Mouse (Mus musculus) cerebellum, adult 18-20 months (tissue): ENCODE measurements at regions not wholly inside any gene's neighbourhood (a gene's known extent, or its start where the extent isn't known, plus 50 kb on each side); places are given as distances from the start of the nearest gene placed in this dataset.
"Not testable (repeated sequence)": the region's sequence is repeated elsewhere in the genome, so short reads cannot be mapped to it uniquely, and the experiment has no call there.

Experiments used
- DNase-seq, 2 experiments: peaks; one replicate each; pipeline ENCODE4 v3.0.0; 2021

DNA sequence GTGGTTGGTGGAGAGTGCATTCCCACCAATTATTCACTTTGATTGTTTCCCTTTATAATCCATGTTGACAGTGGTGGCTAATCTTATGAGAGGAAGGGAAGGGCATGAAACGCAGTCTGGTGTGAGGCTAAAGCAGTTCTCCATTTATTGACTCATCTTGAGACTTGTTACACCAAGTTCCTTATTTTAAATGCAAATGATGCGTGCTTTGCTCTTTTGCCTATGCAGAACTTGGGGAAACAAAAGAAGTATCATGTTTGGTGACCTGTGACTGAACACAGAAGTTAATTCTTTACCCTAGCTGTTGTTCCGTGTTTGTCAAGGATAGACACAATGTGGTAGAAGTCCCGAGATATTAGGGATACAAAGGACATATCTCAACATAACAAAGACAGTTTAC lies 531.2 kb downstream of the Hace1 start:
- DNase-seq, result no peak

DNA sequence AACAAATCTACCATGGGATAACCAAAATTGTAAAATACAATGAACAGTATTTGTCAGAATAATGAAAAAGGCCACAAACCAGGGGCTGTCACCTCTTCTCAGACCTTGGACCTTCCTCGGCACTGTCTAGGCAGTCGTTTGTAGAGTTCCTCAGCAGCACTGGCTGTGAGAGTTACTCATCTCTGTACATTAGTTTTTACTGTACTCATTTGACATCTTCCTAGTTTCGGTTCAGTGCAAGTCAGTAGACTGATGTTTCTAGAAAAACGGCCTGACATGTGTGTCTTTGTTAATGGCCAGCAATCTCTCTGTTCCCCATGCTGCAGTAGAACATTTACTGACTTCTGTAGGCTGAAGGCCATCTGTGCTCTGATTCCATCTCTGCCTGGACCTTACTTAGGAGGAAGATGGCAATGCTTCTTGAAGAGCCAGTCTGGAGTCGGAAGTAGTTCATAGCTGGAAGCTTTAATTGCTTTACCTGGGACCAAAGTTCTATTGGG lies 537.1 kb downstream of the Hace1 start:
- DNase-seq, result no peak

DNA sequence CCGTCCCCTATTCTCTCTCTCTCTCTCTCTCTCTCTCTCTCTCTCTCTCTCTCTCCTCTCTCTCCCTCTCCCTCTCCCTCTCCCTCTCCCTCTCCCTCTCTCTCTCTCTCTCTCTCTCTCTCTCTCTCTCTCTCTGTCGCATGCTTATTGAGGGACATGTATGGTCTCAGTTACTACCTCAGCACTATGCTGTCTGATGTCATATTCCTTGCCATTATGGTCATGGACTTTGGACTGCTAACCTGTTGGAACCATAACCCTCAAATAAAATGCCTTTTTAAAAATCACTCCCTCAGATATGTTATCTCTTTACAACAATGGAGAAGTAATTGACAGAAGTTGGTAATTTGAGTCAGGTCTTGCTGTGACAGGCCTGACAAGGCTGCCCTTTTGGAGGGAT lies 544.8 kb downstream of the Hace1 start:
- not testable (repeated sequence) for DNase-seq

DNA sequence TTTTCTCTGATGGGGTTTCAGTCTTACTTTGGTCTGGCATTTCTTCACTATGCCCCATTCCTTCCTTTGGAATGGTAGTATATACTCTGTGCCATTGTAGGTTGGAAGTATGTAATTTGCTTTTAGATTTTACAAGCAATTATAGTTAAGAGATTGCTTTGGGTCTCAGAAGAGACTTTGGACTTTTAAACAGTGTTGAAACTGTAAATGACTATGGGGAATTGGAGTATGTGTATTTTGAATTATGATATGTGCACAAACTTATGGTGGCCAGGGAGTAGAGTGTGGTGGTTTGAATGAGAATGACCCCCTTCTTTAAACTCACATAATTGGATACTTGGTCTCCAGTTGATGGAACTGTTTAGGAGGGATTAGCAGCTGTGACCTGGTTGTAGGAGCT lies 546.2 kb downstream of the Hace1 start:
- no peak for DNase-seq

DNA sequence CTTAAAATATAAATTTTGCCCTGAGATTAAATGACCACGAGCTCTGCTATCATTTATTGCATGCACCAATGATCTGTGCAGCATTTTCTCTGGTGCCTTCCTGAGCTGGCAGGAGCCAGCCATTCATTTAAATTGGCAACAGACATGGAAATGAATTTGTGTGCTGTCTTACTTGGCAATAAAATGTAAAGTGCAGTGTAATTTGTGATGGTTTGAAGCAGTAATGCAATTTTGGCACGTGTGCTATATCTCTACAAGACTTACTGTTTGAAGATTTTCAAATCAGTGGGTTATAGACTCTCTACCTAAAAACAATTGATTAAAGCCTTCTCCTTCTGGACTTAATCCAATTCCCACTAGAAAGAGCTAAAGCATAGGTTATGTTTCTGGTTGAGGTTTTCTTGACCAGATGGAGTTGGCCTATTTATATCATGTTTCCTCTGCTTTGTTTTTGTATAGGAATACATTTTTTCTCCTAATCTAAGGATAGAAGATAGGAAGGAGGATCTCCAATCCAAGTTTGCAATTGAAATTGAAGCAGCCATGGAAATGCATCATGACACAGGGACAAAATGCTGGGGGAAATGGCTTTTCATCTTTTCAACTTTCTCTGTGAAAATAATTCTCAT lies 557.6 kb downstream of the Hace1 start:
- peak; percentile 7 to 11 for DNase-seq

DNA sequence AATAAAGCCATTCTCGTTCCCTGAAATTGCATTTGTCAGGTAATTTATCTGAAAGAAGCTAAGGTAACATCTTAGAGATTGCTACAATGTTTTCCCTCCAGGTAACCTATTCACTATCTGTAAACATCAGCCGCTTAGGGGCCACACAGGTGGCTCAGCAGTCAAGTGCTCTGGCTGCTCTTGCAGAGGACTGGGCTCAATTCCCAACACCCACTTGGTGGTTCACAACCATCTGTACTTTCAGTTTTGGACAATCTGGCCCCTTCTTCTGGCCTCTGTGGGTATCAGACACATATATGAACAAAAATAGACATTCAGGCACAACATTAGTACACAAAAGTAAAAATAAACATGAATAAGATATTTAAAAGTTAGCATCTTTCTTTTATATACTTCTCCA lies 596.4 kb downstream of the Hace1 start:
- DNase-seq, result peak; percentile 37 to 42

DNA sequence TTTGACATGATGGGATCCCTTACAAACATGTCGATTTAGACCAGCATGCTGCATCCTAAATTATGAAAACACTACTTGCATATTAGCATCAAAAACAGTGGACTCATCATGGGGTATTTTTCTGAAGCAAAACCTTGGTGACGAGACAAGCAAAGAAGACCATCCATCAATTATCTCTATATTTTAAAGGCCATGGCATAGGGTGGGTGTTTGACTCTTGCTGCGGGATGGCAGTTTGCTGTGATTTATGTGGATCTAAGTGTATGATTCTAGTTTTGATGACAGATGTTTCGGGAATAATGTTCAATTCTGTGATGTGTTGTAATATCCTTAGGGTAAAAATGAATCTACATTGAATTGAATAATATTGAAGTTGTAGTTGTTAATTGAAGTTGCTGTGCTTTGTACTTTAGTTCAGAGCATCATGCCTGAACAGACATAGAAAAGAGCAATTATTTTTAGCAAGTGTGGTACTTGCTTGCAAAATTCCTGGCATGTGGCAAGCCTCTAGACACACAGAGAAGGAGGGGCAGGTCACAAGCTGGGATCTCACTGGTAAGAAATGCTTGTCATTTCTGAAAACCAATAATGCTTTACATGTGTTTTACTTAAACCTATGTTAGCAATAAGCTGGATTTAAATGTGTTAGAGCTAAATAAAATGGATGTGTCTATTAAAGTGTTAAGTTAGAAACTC lies 608.3 kb downstream of the Hace1 start:
- no peak for DNase-seq

DNA sequence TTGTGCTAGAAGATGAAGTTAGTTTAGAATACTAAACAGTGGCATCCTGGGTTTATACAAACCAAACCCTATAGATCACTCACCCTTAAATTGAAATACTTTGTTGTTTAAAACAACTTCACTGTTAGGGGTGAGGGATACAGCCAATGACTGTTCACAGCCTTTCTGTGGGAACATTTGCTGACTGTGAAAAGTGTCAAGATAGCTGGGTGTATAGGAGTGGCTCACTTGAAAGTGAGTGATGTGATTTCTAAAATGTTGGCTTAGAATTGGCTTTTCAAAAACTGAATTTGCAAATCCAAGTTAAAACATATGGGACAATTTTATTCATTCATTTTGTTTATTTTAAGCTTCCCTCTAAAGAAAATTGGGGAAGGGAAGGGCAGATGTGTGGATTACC lies 616.5 kb downstream of the Hace1 start:
- no peak for DNase-seq

DNA sequence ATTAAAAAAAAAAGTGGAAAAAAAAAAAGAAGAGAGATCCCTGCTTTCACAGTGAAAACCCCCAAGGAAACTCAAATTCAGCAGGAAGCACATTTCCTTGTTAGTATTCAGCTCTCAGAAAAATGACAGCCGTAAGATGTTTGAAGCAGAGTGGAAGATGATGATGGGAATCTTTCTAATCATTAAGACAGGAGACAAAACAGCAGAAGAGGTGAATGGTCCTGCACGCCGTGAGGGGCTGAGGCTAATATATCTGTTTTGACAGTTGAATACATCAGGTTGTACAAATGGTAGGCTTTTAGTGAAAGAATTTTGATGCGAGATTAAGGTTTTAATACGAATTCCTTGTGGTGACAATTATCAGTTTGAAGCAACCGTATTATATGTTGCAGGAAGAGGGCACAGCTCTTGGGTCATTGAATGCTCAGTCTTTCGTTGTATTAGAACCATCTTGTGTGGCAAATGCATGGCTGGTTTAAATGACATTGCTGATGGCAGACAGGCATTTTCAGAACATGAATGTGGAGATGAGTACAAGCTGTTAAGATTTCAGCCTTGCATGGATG lies 649.3 kb downstream of the Hace1 start:
- no peak for DNase-seq

DNA sequence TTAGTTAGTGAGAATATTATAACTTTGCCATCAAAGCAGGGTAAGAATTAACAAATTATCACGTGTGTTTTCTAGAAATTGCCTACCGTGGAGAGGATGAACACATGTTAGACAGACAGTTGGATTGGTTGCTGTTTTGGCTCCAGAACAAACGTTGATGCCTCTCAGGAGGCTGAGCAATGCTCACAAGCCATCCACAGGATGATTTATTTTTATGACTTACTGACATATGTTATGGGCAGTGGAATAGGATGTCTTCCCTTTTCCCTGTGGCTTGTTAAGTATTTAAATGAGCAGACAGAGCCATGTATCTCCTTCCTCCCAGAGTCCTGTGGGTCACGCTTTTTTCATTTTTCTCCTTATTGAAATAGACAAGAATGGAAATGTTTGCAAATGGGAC lies 652.0 kb downstream of the Hace1 start:
- peak in 1 of 2 experiments; percentile 10 for DNase-seq

DNA sequence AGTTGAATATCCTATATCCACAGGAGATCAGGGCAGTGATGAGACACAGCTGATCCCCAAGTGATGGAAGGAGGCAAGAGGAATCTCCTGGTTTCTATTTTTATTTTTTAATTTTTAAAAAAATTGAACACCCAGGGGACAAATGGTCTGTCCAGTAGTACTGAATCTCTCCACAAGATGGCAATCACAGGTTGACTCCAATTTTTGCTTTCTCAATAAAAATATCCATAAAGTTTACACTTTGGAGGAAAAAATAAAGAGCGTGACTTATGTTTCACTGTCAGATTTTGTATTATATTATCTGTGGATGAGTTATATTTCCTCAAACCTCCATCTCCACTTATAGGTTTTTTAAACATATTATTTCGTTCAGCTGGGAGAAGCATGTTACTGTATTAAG lies 658.0 kb downstream of the Hace1 start:
- DNase-seq, result no peak

DNA sequence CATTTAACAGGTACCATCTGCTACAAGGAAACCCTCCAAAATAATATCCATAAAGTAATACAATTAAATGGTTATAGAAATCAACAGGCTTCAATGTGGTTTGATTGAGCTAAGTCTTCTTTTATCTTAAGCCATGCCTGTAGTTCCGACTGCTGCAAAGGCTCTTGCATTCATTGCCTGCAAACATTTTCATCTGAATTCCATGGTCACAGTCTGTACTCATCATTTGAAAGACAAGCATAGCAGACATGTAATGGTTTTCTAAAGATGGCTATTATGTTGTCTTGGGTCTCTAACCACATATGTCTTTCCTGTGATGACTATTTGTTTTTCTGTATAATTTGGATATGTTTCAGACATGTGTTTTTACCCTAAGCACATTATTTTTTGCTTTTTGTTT lies 677.9 kb downstream of the Hace1 start:
- DNase-seq, result no peak

DNA sequence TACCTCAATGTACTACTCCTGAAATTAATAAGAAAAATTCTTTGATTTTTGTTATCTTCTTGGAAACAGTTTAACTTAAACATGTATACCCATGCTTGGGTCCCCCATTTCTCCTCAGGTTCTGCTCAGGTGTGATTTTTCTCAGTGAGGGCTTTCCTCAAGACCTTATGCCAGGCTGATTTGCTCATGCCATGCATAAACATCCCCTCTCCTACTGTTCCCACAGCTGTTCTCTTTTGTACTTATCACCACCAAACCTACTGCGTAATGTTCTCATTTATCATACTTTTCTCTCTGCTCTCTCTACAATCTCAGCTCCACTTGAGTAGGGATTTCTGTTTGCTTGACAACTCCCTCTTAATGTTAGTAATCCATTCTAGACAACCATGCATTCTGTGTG lies 692.1 kb downstream of the Hace1 start:
- DNase-seq, result no peak

DNA sequence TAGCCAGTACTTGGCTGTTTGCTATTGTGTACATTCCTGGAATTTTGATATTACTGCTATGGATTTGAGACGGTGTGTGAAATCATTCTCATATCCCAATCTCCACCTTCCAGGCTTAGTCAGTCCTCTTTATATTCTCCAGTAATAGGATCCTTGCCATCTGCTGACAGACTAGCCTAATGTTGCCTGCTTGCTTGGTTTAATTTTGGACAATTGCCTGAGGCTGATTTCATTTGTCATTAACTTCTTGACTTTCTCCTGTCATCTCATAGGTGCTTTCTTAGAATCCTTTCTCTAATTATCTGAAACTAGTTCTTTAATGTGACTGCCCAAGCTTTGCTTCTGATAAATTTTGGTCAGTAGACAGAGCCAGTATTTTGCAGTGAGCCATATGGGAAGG lies 696.2 kb downstream of the Hace1 start:
- no peak for DNase-seq

DNA sequence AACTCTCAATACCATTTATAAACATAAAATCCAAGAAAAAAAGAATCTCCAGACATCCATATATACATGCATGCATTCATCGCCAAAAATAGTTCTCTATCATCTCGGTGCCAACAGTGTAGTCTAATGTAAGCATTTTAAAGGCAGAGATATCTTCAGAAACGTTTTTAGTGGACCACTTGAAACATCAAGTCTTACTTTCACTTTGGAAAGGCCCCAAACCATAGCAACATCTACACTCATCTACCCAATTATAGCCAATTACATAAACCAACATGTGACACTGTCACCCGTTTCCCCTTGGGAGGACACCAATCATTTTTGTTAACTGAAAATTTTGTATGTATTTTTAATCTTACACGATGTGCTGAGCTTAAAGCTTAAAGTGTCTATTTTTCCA lies 716.7 kb downstream of the Hace1 start:
- DNase-seq, result no peak

DNA sequence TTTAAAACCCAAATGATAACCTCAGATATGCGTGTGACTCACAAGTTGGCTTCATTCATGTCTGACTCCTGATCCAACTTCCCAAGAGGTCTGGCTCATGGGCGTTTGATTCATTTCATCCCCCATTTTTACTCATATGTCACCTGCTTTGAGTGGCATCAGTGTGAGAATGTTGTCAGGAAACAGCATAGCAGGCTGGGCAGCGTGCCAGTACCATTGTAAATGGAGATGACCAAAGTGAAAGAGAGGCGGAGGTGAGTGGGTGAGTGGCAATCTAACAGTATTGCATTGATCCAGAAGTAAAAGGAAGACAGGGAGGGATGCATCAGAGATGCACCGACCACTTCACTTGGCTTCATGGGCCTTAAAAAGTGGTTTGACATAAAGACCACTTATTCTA lies 720.7 kb downstream of the Hace1 start:
- peak; percentile 4 to 11 for DNase-seq

DNA sequence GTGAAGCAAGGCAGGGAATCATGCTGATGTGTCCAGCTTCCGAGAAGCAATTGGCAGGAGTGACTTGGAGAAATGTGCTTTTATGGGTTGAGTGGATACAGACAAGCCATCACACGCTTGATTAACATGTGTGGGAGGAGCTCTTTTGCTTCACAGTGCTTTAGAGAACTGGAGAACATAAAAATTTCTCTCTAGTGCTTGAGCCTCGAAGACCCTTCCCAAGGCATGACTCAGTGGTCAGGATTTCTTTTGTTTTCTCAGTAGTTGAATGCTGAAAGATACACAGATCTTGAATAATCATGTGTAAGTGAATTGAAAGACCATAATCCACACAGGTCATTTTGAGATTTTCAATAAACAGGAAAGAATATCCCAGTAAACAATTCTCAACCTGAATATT lies 721.9 kb downstream of the Hace1 start:
- no peak for DNase-seq

DNA sequence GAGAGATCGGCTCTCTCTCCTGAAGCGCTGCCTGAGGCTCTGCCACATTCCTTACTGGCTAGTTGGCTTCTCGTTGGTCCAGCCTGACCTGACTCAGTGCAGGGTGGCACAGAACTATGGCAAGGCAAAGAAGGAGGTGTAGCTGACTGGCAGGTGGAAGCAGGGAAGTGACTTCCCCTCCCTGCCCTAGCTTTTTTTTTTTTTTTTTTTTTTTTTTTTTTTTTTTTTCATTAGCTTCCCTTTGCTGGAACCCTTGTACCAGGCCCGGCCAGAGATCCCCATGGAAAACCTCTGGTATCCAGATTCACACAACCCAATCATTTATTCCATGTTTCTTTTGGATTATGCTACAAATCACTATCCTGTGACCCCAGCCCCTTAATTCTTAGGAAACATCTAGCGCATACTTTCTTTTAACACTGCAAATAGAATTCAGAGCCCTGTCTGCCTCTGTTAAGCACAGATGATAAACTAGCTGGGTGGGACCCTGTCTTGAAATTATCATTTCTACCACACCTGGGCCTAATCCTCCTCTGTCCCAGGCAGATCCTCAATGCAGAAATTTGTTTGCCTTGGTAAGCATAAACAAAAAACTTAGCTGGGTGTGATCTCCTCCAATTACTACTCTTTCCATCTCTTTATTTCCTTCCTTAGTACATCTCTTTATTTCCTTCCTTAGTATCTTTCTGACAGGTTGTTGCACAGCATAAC lies 742.9 kb downstream of the Hace1 start:
- no peak for DNase-seq

DNA sequence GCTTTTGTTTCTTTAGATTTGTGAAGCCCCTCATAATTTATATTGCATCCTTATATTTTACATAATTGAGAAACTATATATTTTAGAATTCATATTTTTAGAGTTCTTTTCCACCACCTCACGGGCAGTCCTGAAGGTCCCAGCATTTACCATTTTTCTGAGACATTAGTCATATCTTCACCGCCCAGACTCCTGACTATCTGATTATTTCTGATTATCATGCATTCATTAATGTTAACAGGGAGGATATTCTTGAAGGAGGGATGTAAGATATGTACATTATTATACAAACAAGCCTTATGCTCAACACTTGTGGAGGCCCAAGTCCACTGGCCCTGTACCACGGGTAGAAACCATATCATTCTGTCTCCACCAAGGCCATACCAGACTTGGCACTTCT lies 743.4 kb downstream of the Hace1 start:
- no peak for DNase-seq

DNA sequence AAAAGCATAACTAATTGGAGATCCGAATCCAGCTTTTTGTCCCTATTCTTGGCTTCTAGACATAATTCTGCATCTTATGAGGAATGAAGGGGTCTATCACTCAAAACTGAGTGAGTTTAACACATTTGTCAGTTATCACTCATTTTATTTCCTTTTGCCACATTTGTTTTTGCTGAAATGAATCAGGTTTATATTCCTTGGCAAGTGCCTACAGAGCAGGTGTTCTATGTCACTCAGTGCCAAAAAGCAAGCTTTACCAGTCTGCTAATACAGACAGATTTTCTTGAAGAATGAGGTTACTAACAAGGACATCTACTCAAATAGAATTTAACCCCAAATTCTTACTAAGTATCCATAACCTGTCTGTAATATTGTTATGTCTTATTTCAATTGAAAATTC lies 751.4 kb downstream of the Hace1 start:
- peak; percentile 45 to 57 for DNase-seq

DNA sequence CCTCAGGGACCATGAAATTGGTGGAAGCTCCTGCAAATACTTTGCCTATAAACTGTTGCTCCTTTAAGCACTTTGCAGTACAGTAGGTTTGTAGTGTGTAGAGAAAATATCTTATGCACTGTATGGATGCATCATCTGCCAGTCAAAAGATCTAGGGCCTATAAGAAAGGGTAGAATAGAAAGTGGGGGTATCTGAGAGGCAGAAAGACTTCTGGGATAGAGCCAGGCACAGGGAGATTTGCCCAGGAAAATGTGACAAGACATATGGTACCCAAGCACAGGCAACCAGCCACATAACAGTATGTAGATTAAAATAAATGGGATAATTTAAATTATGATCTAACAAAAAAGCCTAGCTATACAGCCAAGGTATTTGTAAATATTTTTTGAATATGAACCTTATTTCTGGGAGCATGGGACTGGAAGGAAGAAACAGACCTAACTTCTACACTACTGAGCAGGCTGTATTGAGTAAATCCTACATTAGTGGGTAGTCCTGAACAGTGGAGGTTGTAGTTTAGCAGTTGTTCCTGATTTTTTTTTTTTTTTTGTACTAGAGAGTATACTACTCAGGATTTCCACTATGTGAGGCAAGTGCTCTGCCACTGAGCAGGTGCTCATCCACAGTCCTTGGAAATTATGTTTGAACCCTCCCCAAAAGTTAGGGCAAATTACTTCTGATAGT lies 754.1 kb downstream of the Hace1 start:
- peak; percentile 47 to 53 for DNase-seq

DNA sequence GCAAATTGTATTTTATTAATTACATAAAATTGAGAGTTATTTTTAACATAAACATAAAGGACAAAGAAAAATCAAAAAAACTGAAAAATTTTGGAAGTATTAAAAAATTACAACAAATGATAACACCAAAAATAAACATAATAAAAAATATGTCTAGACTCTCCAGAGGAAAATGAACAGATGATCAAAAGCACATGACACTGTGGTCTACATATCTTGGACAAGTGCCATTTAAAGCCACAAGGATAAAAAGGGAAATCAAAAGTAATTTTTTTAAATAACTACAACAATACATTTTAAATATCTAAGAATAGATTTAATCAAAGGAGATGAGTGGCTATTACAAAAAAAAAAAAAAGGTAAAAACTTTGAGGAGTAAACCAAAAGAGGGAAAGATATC lies 755.6 kb downstream of the Hace1 start:
- DNase-seq, result no peak

DNA sequence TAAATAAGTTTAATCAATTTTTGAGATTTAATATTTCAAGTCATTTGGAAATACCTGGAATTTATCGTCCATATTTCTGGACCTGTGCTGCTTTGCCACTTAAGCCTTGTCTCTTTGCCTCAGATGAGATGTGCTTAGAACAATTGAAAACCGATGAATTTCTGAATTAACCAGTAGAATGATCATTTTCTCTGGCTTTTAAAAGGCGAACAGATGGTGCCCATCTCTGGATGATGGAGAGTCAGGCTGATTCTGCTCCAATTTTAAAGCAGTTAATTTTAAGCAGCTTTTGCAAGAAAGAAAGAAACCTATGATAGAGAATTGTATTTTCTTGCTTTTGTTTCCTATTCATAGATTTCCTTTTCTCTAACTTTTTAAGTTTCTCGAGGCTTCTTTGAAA lies 767.7 kb downstream of the Hace1 start:
- DNase-seq, result peak; percentile 35 to 36
